Mouse (Mus musculus) testis, adult 2 months (tissue): ENCODE measurements around the gene 4933402N03Rik. TPM values are rescaled to one million over a fixed set of nuclear protein-coding genes. Genes with fewer than 3 reads are reported as not detected.
A peak's percentile ranks its signal among the peaks of the same experiment; 100 is the strongest.

Experiments
- H3K27ac ChIP-seq: fragments of 200-500 bp; 2 replicates; pipeline ENCODE4 v1.5.1; 2012; ENCODE audit warnings: low read depth, low read length; ENCODE audit not compliant: control insufficient read depth, insufficient read depth
- H3K27me3 ChIP-seq: fragments of 200-500 bp; 2 replicates; pipeline ENCODE4 v1.6.1; 2012; ENCODE audit warnings: mild to moderate bottlenecking, low read length, moderate library complexity; ENCODE audit not compliant: control insufficient read depth, insufficient read depth
- H3K36me3 ChIP-seq: fragments of 200-500 bp; 2 replicates; pipeline ENCODE4 v1.6.1; 2012; ENCODE audit warnings: mild to moderate bottlenecking, low read length; ENCODE audit not compliant: control insufficient read depth, insufficient read depth
- H3K4me1 ChIP-seq: fragments of 200-500 bp; 2 replicates; pipeline ENCODE4 v1.6.1; 2012; ENCODE audit warnings: low read length; ENCODE audit not compliant: control insufficient read depth, insufficient read depth
- H3K4me3 ChIP-seq: fragments of 200-500 bp; 2 replicates; pipeline ENCODE4 v1.5.1; 2012; ENCODE audit warnings: low read depth, mild to moderate bottlenecking, low read length, moderate library complexity, mixed read lengths; ENCODE audit not compliant: control insufficient read depth
- CTCF ChIP-seq: fragments of 200-500 bp; IDR thresholded peaks from 2 replicates; pipeline ENCODE4 v1.5.1; 2012; ENCODE audit warnings: low read depth, mild to moderate bottlenecking, inconsistent platforms, low read length, moderate library complexity; ENCODE audit not compliant: control insufficient read depth, insufficient read depth, insufficient replicate concordance
- POLR2A ChIP-seq: fragments of 200-500 bp; IDR thresholded peaks from 2 replicates; pipeline ENCODE4 v1.6.1; 2012; ENCODE audit warnings: low read depth, mild to moderate bottlenecking, inconsistent platforms, low read length, moderate library complexity; ENCODE audit not compliant: control insufficient read depth
- polyA plus RNA-seq: library from polyadenylated mRNA; depleted of rRNA; stranded (reverse); fragments of >200 nt; gene quantifications from 2 replicates; pipeline ENCODE4 v1.2.3, GENCODE M21; 2012; rRNA removed

4933402N03Rik gene
- polyA plus RNA-seq, 1 experiment = 19.6 TPM

DNA sequence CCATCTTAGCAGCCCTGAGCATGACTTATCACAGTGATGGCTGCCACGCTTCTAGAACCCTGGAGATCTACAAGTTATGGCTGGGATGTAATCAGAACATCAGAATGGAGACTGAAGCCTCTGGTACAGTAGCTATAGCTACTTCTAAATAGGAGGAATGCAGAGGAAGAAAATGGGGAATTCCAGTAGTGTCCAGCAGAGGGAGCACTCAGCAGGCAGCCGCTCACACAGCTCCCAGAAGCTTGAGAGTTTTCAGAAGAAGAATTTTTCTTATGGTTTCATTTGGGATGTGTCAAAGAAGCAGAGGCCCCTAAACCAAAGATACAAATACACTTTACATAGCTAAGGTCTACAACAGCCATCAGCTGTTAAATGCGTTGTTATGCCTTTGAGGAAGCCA, 33.6 kb downstream of the 4933402N03Rik start:
- TF ChIP-seq CTCF = peak; percentile 56; the same call in 1 of the 2 replicates
- no peak for TF ChIP-seq POLR2A
- Histone ChIP-seq H3K27me3 (no peaks in the 10 kb centered on the region), H3K36me3 (no peaks in the 10 kb centered on the region)

More for the DNA sequence above, 33.6 kb downstream of the 4933402N03Rik start:
- Histone ChIP-seq H3K27ac (no peak overlapping the region), H3K4me1 (no peaks in the 10 kb centered on the region), H3K4me3 (no peak overlapping the region)

Other genes starting within 250 kb of the 4933402N03Rik start
- gene Htra1, start 210.2 kb downstream of the 4933402N03Rik start, polyA plus RNA-seq = 6.7 and 7.3 TPM in 2 replicates
- 0.36 and 0.48 TPM in 2 replicates for gene Dmbt1, start 114.3 kb downstream of the 4933402N03Rik start, polyA plus RNA-seq
- 0.30 and 0.51 TPM in 2 replicates for gene 5430419D17Rik, start 28.1 kb upstream of the 4933402N03Rik start, polyA plus RNA-seq
- gene Cuzd1, start 176.0 kb upstream of the 4933402N03Rik start, polyA plus RNA-seq = 2.9 and 97.5 TPM in 2 replicates
- 409 and 461 TPM in 2 replicates for gene Fam24b, start 183.2 kb upstream of the 4933402N03Rik start, polyA plus RNA-seq
- 176 and 188 TPM in 2 replicates for gene Fam24a, start 187.6 kb upstream of the 4933402N03Rik start, polyA plus RNA-seq
- 11.4 and 12.5 TPM in 2 replicates for gene 2310057M21Rik, start 216.4 kb upstream of the 4933402N03Rik start, polyA plus RNA-seq
- gene Pstk, start 224.8 kb upstream of the 4933402N03Rik start, polyA plus RNA-seq = 8.5 and 11.0 TPM in 2 replicates